Mouse (Mus musculus) cerebellum, adult 8-10 months (tissue): ENCODE results near the gene Olfr524.

ENCODE experiments used
- DNase-seq: peaks from one replicate; pipeline ENCODE4 v3.0.0; 2022

The Olfr524 gene

GRCm38 (mm10) chr7:140205864-140206263 lies at the start of gene Olfr524:
Gene Olfr524 (minus strand): TSS chr7:140205964.
- DNase-seq: no peak

GRCm38 (mm10) chr7:140253780-140254299 lies 48.1 kb upstream of the Olfr524 start:
- DNase-seq: no peak

GRCm38 (mm10) chr7:140247216-140247615 lies 41.5 kb upstream of the Olfr524 start, which contains the start of gene 5830411N06Rik:
Gene 5830411N06Rik (plus strand): TSS chr7:140247284.
- DNase-seq: no peak

GRCm38 (mm10) chr7:140233696-140234095 lies 27.9 kb upstream of the Olfr524 start:
- DNase-seq: no peak

- DNase-seq: no peak
Observed at GRCm38 (mm10) chr7:140231026-140231425, 25.3 kb upstream of the Olfr524 start.

- DNase-seq: no peak
Observed at GRCm38 (mm10) chr7:140228476-140228875, 22.7 kb upstream of the Olfr524 start.

GRCm38 (mm10) chr7:140224209-140224608 lies 18.4 kb upstream of the Olfr524 start:
- DNase-seq: no peak

GRCm38 (mm10) chr7:140220375-140220774 lies 14.6 kb upstream of the Olfr524 start:
- no peak for DNase-seq

GRCm38 (mm10) chr7:140219268-140219667 lies 13.5 kb upstream of the Olfr524 start:
- DNase-seq: no peak

GRCm38 (mm10) chr7:140217967-140218366 lies 12.2 kb upstream of the Olfr524 start, which contains the start of gene Cd163l1:
Gene Cd163l1 (plus strand): TSS chr7:140218267.
- DNase-seq: no peak

GRCm38 (mm10) chr7:140213841-140214240 lies 8.1 kb upstream of the Olfr524 start:
- no peak for DNase-seq

- no peak for DNase-seq
Observed at GRCm38 (mm10) chr7:140208677-140209076, 2.9 kb upstream of the Olfr524 start.

- no peak for DNase-seq
Observed at GRCm38 (mm10) chr7:140208153-140208552, 2.4 kb upstream of the Olfr524 start.

GRCm38 (mm10) chr7:140206904-140207303 lies 1.1 kb upstream of the Olfr524 start:
- DNase-seq: no peak

GRCm38 (mm10) chr7:140201090-140201489 lies 4.7 kb downstream of the Olfr524 start:
- DNase-seq: no peak

GRCm38 (mm10) chr7:140196002-140196401 lies 9.8 kb downstream of the Olfr524 start:
- DNase-seq: no peak

GRCm38 (mm10) chr7:140194031-140194430 lies 11.7 kb downstream of the Olfr524 start:
- no peak for DNase-seq

GRCm38 (mm10) chr7:140192851-140193250 lies 12.9 kb downstream of the Olfr524 start:
- no peak for DNase-seq

- no peak for DNase-seq
Observed at GRCm38 (mm10) chr7:140192445-140192844, 13.3 kb downstream of the Olfr524 start.

- DNase-seq: no peak
Observed at GRCm38 (mm10) chr7:140190435-140190834, 15.3 kb downstream of the Olfr524 start.

- no peak for DNase-seq
Observed at GRCm38 (mm10) chr7:140188391-140189328, 17.1 kb downstream of the Olfr524 start.

- no peak for DNase-seq
Observed at GRCm38 (mm10) chr7:140187721-140188390, 17.9 kb downstream of the Olfr524 start.
